Mouse (Mus musculus): ENCODE results near the gene Cisd3.

GRCm38 (mm10) chr11:97663528-97664338 is 21.9 kb upstream of the Cisd3 start:
- TF ChIP-seq CEBPB (IDR thresholded peaks at IDR 0.05; ENCODE audit: insufficient read depth, poor library complexity, severe bottlenecking) (no peak), POLR2A (IDR thresholded peaks at IDR 0.05; ENCODE audit: insufficient read length, low read depth) (no peak), SRF (IDR thresholded peaks at IDR 0.05; ENCODE audit: control insufficient read depth, insufficient read length, low read depth) (no peak), USF1 (IDR thresholded peaks at IDR 0.05; ENCODE audit: low read depth) (no peak), MAX (IDR thresholded peaks at IDR 0.05; ENCODE audit: low read depth) (no peak)
